In the genomic region with DNA sequence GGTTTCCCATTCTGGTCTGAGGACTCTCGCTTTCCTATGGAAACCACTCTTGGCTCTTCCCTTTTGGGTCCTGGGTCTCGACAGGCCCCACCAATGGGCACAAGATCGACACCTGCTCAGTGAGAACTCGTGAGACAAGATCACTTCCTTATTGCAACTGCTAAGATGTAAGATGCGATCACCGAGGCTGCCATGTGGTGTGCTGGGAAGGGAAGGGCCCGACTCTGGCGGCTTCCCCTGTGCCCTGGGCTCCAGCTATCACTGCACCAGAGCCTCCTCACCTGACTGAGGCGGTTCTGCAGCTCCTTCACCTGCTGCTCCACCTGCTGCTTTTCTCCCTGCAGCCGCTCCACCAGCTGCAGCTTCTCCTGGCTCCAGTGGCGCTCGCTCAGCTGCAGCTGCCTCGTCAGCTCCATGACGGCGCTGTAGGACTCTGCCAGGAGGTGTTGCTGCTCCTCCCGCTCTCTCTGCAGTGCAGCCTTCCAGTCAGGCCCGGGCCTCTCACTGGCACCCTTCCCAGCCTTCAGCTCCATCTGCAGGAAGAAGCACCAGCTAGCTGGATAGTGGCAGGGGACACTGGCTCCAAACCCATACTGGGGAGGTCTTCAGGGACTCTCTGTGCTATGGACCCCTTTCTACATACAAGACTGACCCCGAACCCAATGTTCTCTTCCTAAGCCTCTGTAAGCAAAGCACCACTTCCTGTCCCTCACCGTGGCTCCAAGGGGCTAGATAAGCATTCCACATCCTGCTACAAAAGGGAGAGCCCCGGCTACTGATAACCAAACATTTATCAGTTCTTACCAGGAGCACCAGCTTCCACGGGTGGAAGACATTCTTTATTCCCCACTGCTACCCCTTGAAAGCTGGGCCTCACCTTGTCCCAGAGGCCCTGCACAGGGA, we compare ENCODE assay signal across 10 mouse cellular contexts. TPM values are rescaled to one million over a fixed set of nuclear protein-coding genes. Genes with fewer than 3 reads are reported as not detected.
DNase-seq lines count a peak whose midpoint lies in the region; ATAC-seq lines count a peak whose summit lies in the region.
"Had no signal": no experiment of that assay in that cellular context is flagged by ENCODE, and none has a peak within 500 bp of the region (broad histone marks: within the 10 kb centered on the region; RNA-seq: fewer than 3 reads in every experiment).

No protein-coding gene starts in this region.

- no peak overlapping the region for H3K9ac ChIP-seq in kidney, embryonic 16.5 days (replicated peaks; ENCODE audit: low read length)
- H3K9ac ChIP-seq: embryonic facial prominence, embryonic 12.5 days had no signal

- ATAC-seq in frontal cortex, adult (ENCODE audit: low TSS enrichment) = peak; percentile 83; the same call in 1 of the 2 replicates
- no peak for ATAC-seq in kidney, embryonic 16.5 days (ENCODE audit: low FRiP score, low TSS enrichment)
- no peak for ATAC-seq in CD4-positive, CD25-positive, alpha-beta regulatory T cell, adult 4 months

- peaks cover 92% of the 10 kb centered on the region for H3K36me3 ChIP-seq in kidney, embryonic 16.5 days (ENCODE audit: insufficient read depth, low read length)

- intact Hi-C loops in left cerebral cortex, postnatal 25 days (cut with DNase I) = no loop called here

- DNase-seq in frontal cortex, postnatal 25 days (ENCODE audit: low spot score in 2 of 2) = no peak
- peak; percentile 48 for DNase-seq in c-Kit-positive CD71-positive TER-119-negative erythroid progenitor cells, embryonic 14.5 days (ENCODE audit: low read depth)
- DNase-seq in heart, adult 9 months (ENCODE audit: low spot score in 2 of 2) = peak; percentile 27 to 34
- peak; percentile 28 to 69 for DNase-seq in left cerebral cortex, postnatal 25 days (ENCODE audit: low spot score in 2 of 2)
- DNase-seq in kidney, adult 9 months = no peak

- H3K9me3 ChIP-seq in kidney, embryonic 16.5 days (ENCODE audit: low read length) = peaks cover 15% of the 10 kb centered on the region

- no peak overlapping the region for H3K27ac ChIP-seq in kidney, embryonic 16.5 days (ENCODE audit: low read length)
- H3K27ac ChIP-seq: embryonic facial prominence, embryonic 12.5 days had no signal

- no peak overlapping the region for H3K4me2 ChIP-seq in kidney, embryonic 16.5 days (replicated peaks; ENCODE audit: low read depth, low read length)
- H3K4me2 ChIP-seq: embryonic facial prominence, embryonic 12.5 days had no signal

- H3K27me3 ChIP-seq in kidney, embryonic 16.5 days (ENCODE audit: insufficient read depth, low read length) = no peaks in the 10 kb centered on the region
- H3K27me3 ChIP-seq: embryonic facial prominence, embryonic 12.5 days had no signal

- 90% methylated on average over 21 of the region's 21 CpGs for WGBS in kidney, embryonic 16.5 days

- H3K4me3 ChIP-seq in kidney, embryonic 16.5 days (ENCODE audit: low read length) = no peak overlapping the region
- H3K4me3 ChIP-seq: embryonic facial prominence, embryonic 12.5 days had no signal

- no peaks in the 10 kb centered on the region for H3K4me1 ChIP-seq in kidney, embryonic 16.5 days (ENCODE audit: insufficient read depth, low read length)
- H3K4me1 ChIP-seq: embryonic facial prominence, embryonic 12.5 days had no signal

RNA-seq across cellular contexts. Expression of gene Dsn1, which starts 20.4 kb away (rescaled TPM):
- 1 to 10 TPM; 4.7 TPM for total RNA-seq in left cerebral cortex, postnatal 25 days (2021)
- 37.9 and 40.2 TPM in 2 replicates for polyA plus RNA-seq in kidney, embryonic 16.5 days (2015; fragmentation: Nextera tagmentation; extraction: Ambion mirVana)
- polyA plus RNA-seq in CD4-positive, CD25-positive, alpha-beta regulatory T cell, adult 4 months (2017; shearing (Covaris generic)) = 10 to 100 TPM; 10.8 to 16.6 TPM

RNA-seq across cellular contexts. Expression of gene Ndrg3, which starts 35.5 kb away (rescaled TPM):
- total RNA-seq in left cerebral cortex, postnatal 25 days (2021) = 100 to 1,000 TPM; 509 to 517 TPM
- 57.7 and 57.9 TPM in 2 replicates for polyA plus RNA-seq in kidney, embryonic 16.5 days (2015; fragmentation: Nextera tagmentation; extraction: Ambion mirVana)
- polyA plus RNA-seq in CD4-positive, CD25-positive, alpha-beta regulatory T cell, adult 4 months (2017; shearing (Covaris generic)) = 100 to 1,000 TPM; 155 to 181 TPM

RNA-seq across cellular contexts. Expression of gene Soga1, which starts 51.7 kb away (rescaled TPM):
- 10 to 100 TPM; 19.8 to 24.6 TPM for total RNA-seq in left cerebral cortex, postnatal 25 days (2021)
- polyA plus RNA-seq in kidney, embryonic 16.5 days (2015; fragmentation: Nextera tagmentation; extraction: Ambion mirVana) = 2.5 and 3.6 TPM in 2 replicates
- under 1 TPM in 1 of 2 experiments, not detected in 1; 0.16 TPM for polyA plus RNA-seq in CD4-positive, CD25-positive, alpha-beta regulatory T cell, adult 4 months (2017; shearing (Covaris generic))

RNA-seq across cellular contexts. Expression of gene Tldc2, which starts 59.5 kb away (rescaled TPM):
- not detected for total RNA-seq in left cerebral cortex, postnatal 25 days (2021)
- polyA plus RNA-seq in kidney, embryonic 16.5 days (2015; fragmentation: Nextera tagmentation; extraction: Ambion mirVana) = 0.53 and 0.71 TPM in 2 replicates
- polyA plus RNA-seq in CD4-positive, CD25-positive, alpha-beta regulatory T cell, adult 4 months (2017; shearing (Covaris generic)) = not detected
- total RNA-seq: left cerebral cortex, postnatal 36 days had no signal
- polyA plus RNA-seq: embryonic facial prominence, embryonic 12.5 days had no signal

Comparison
In these comparisons a context has a peak if more than half of its experiments do, and no peak if none do; other contexts are left out.
1. DNase-seq: peak in c-Kit-positive CD71-positive TER-119-negative erythroid progenitor cells, embryonic 14.5 days (single experiment), heart, adult 9 months (2 of 2) and left cerebral cortex, postnatal 25 days (2 of 2); none in frontal cortex, postnatal 25 days (0 of 2) and kidney, adult 9 months (single experiment).